Mouse (Mus musculus): ENCODE data around the gene Sirt1. TPM values are rescaled to one million over a fixed set of nuclear protein-coding genes. Genes with fewer than 3 reads are reported as not detected.

Sirt1 gene
- polyA plus RNA-seq, 1 experiment = 10.0 TPM

DNA sequence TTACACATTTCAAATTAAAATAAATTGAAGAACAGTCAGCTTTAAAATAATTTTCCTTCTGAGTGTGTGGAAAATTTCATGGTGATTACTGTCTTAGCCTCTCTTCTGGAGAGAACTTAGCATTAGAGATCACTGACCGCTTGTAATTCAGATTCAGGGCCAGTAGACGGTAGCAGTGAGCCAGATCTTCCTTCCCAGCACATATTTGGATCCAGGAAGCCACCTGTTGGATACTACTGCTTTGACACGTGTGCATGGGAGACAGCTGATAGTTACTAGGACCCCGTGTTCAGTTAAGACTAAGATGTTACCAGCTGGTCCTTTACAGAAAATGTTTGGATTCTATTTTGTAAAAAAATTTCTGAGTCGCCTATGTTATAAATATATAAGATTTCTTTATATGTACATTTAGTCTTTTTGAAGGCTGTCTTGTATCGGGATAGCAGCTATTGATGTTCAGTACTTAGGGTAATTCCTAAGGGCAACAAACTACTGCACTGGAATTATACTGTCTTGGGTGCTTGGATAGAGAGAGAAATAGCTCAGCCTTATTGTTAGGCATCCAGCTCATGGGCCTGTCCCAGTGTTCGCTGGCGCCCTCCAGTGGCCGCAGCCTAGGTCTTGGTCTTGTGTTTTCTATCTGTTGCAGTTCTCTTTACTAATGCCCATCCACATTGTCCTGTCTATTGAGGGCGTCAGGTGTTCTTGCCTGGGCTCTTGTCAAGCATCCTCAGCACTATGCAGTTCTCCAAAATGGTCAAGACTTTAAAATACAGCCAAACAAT is 72.7 kb downstream of the Sirt1 start:
- Histone ChIP-seq H3K27me3 (ENCODE audit: control insufficient read depth, insufficient read depth, low read length) (no peaks in the 10 kb centered on the region), H3K36me3 (ENCODE audit: control insufficient read depth, insufficient read depth, low read length) (peaks cover 58% of the 10 kb centered on the region), H3K27ac (ENCODE audit: control insufficient read depth, insufficient read depth, low read length) (no peak overlapping the region), H3K4me1 (replicated peaks; ENCODE audit: control insufficient read depth, insufficient read depth, low read length) (no peaks in the 10 kb centered on the region), H3K4me3 (ENCODE audit: control insufficient read depth, insufficient read depth, low read length) (no peak overlapping the region)
- TF ChIP-seq POLR2A (IDR thresholded peaks at IDR 0.05; ENCODE audit: control insufficient read depth, extremely low read depth, insufficient read depth, low read length, poor library complexity) (no peak), CTCF (IDR thresholded peaks at IDR 0.05; ENCODE audit: borderline replicate concordance, control insufficient read depth, extremely low read depth, insufficient read depth, low read length, poor library complexity) (peak; percentile 81)
- 49% methylated on average over 10 of the region's 10 CpGs for WGBS
- peak; percentile 82 for DNase-seq

GRCm38 (mm10) chr10:63302356-63302755 is 79.1 kb downstream of the Sirt1 start:
- Histone ChIP-seq H3K36me3 (ENCODE audit: control insufficient read depth, insufficient read depth, low read length) (peaks cover 62% of the 10 kb centered on the region), H3K4me1 (replicated peaks; ENCODE audit: control insufficient read depth, insufficient read depth, low read length) (no peaks in the 10 kb centered on the region), H3K27me3 (ENCODE audit: control insufficient read depth, insufficient read depth, low read length) (no peaks in the 10 kb centered on the region), H3K27ac (ENCODE audit: control insufficient read depth, insufficient read depth, low read length) (no peak overlapping the region), H3K4me3 (ENCODE audit: control insufficient read depth, insufficient read depth, low read length) (no peak overlapping the region)
- WGBS = 95% methylated on average over 2 of the region's 2 CpGs
- no peak for DNase-seq
- TF ChIP-seq POLR2A (IDR thresholded peaks at IDR 0.05; ENCODE audit: control insufficient read depth, extremely low read depth, insufficient read depth, low read length, poor library complexity) (no peak), CTCF (IDR thresholded peaks at IDR 0.05; ENCODE audit: borderline replicate concordance, control insufficient read depth, extremely low read depth, insufficient read depth, low read length, poor library complexity) (no peak)

- H3K36me3 ChIP-seq (ENCODE audit: control insufficient read depth, insufficient read depth, low read length) = peaks cover 62% of the 10 kb centered on the region
- DNase-seq = no peak
- WGBS = 98% methylated on average over 7 of the region's 7 CpGs
- H3K27ac ChIP-seq (ENCODE audit: control insufficient read depth, insufficient read depth, low read length) = no peak overlapping the region
- no peak overlapping the region for H3K4me3 ChIP-seq (ENCODE audit: control insufficient read depth, insufficient read depth, low read length)
- no peaks in the 10 kb centered on the region for H3K4me1 ChIP-seq (replicated peaks; ENCODE audit: control insufficient read depth, insufficient read depth, low read length)
- H3K27me3 ChIP-seq (ENCODE audit: control insufficient read depth, insufficient read depth, low read length) = no peaks in the 10 kb centered on the region
- TF ChIP-seq CTCF (IDR thresholded peaks at IDR 0.05; ENCODE audit: borderline replicate concordance, control insufficient read depth, extremely low read depth, insufficient read depth, low read length, poor library complexity) (no peak), POLR2A (IDR thresholded peaks at IDR 0.05; ENCODE audit: control insufficient read depth, extremely low read depth, insufficient read depth, low read length, poor library complexity) (no peak)
Observed at GRCm38 (mm10) chr10:63282846-63283245, 98.7 kb downstream of the Sirt1 start.

DNA sequence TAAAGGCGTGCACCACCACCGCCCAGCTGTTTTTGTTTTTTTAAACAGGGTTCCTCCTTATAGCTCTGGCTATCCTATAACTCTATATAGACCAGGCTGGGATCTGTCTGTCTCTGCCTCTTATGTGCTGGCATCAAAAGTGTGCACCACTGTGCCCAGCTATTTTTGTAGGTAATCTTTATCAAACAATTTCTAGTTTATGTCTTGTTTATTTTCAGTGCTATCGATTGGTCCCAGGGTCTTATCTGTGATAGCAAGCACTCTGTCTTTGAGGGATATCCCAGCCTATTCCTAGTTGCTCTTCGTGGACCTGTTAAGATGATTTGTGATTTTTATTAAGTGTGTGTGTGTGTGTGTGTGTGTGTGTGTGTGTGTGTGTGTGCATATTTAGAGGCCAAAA is 99.1 kb downstream of the Sirt1 start:
- TF ChIP-seq CTCF (IDR thresholded peaks at IDR 0.05; ENCODE audit: borderline replicate concordance, control insufficient read depth, extremely low read depth, insufficient read depth, low read length, poor library complexity) (no peak), POLR2A (IDR thresholded peaks at IDR 0.05; ENCODE audit: control insufficient read depth, extremely low read depth, insufficient read depth, low read length, poor library complexity) (no peak)
- H3K36me3 ChIP-seq (ENCODE audit: control insufficient read depth, insufficient read depth, low read length) = peaks cover 61% of the 10 kb centered on the region
- no peak for DNase-seq
- H3K4me1 ChIP-seq (replicated peaks; ENCODE audit: control insufficient read depth, insufficient read depth, low read length) = no peaks in the 10 kb centered on the region
- WGBS = 98% methylated on average over 4 of the region's 4 CpGs
- H3K4me3 ChIP-seq (ENCODE audit: control insufficient read depth, insufficient read depth, low read length) = no peak overlapping the region
- no peak overlapping the region for H3K27ac ChIP-seq (ENCODE audit: control insufficient read depth, insufficient read depth, low read length)
- no peaks in the 10 kb centered on the region for H3K27me3 ChIP-seq (ENCODE audit: control insufficient read depth, insufficient read depth, low read length)

DNA sequence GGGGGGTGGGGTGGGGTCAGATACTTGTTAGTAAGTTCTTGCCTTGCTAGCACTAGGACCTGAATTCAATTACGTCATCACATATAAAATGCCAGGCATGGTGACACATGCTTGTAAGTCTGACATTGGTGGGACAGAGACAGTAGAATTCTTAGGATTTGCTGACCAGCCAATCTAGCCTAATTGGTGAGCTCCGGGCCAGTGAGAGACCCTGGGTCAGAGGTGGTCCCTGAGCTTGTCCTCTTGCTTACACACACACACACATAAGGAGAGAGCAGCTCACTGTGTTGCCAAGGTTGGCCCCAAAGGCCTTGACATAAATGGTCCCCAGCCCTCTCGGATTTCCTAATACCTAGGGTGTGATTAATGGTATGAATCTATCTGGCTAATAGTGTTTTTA is 101.7 kb downstream of the Sirt1 start:
- Histone ChIP-seq H3K27me3 (ENCODE audit: control insufficient read depth, insufficient read depth, low read length) (no peaks in the 10 kb centered on the region), H3K4me3 (ENCODE audit: control insufficient read depth, insufficient read depth, low read length) (no peak overlapping the region), H3K4me1 (replicated peaks; ENCODE audit: control insufficient read depth, insufficient read depth, low read length) (no peaks in the 10 kb centered on the region), H3K36me3 (ENCODE audit: control insufficient read depth, insufficient read depth, low read length) (peaks cover 64% of the 10 kb centered on the region), H3K27ac (ENCODE audit: control insufficient read depth, insufficient read depth, low read length) (no peak overlapping the region)
- TF ChIP-seq POLR2A (IDR thresholded peaks at IDR 0.05; ENCODE audit: control insufficient read depth, extremely low read depth, insufficient read depth, low read length, poor library complexity) (no peak), CTCF (IDR thresholded peaks at IDR 0.05; ENCODE audit: borderline replicate concordance, control insufficient read depth, extremely low read depth, insufficient read depth, low read length, poor library complexity) (no peak)
- WGBS = 95% methylated on average over 3 of the region's 3 CpGs
- no peak for DNase-seq

- H3K4me3 ChIP-seq (ENCODE audit: control insufficient read depth, insufficient read depth, low read length) = no peak overlapping the region
- peaks cover 58% of the 10 kb centered on the region for H3K36me3 ChIP-seq (ENCODE audit: control insufficient read depth, insufficient read depth, low read length)
Observed at GRCm38 (mm10) chr10:63277010-63277409, 104.5 kb downstream of the Sirt1 start.

More at GRCm38 (mm10) chr10:63277010-63277409, 104.5 kb downstream of the Sirt1 start:
- no peak for DNase-seq
- WGBS = 97% methylated on average over 3 of the region's 3 CpGs
- TF ChIP-seq CTCF (IDR thresholded peaks at IDR 0.05; ENCODE audit: borderline replicate concordance, control insufficient read depth, extremely low read depth, insufficient read depth, low read length, poor library complexity) (no peak), POLR2A (IDR thresholded peaks at IDR 0.05; ENCODE audit: control insufficient read depth, extremely low read depth, insufficient read depth, low read length, poor library complexity) (no peak)
- no peak overlapping the region for H3K27ac ChIP-seq (ENCODE audit: control insufficient read depth, insufficient read depth, low read length)
- no peaks in the 10 kb centered on the region for H3K27me3 ChIP-seq (ENCODE audit: control insufficient read depth, insufficient read depth, low read length)
- H3K4me1 ChIP-seq (replicated peaks; ENCODE audit: control insufficient read depth, insufficient read depth, low read length) = no peaks in the 10 kb centered on the region

Data from thymus, adult 2 months (tissue).